Mouse (Mus musculus): ENCODE measurements at regions not wholly inside any gene's neighbourhood (a gene's known extent, or its start where the extent isn't known, plus 50 kb on each side); places are given as distances from the start of the nearest gene placed in this dataset.
"Not testable (repeated sequence)": the region's sequence is repeated elsewhere in the genome, so short reads cannot be mapped to it uniquely, and the experiment has no call there.

DNA sequence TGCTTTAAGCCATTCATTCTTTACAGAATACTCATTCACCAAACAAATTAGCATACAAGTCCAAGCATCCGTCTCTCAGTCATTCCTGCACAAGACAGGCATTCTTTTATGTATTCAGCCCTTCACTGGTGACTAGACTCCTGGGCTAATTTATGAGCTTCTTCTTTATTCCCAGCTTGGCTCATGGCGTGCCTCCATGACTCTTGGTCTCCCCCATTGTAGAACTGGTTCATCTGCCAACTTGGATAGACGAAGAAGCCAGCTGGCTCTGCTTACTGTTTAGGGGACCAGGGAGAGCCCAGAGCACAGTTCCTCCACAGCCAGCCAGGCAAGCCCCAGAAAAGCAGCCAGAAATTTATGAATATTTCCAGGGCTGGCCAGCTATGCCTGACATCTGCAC lies 421.2 kb upstream of the N6amt1 start:
- no peak for DNase-seq (ENCODE audit: low spot score)

DNA sequence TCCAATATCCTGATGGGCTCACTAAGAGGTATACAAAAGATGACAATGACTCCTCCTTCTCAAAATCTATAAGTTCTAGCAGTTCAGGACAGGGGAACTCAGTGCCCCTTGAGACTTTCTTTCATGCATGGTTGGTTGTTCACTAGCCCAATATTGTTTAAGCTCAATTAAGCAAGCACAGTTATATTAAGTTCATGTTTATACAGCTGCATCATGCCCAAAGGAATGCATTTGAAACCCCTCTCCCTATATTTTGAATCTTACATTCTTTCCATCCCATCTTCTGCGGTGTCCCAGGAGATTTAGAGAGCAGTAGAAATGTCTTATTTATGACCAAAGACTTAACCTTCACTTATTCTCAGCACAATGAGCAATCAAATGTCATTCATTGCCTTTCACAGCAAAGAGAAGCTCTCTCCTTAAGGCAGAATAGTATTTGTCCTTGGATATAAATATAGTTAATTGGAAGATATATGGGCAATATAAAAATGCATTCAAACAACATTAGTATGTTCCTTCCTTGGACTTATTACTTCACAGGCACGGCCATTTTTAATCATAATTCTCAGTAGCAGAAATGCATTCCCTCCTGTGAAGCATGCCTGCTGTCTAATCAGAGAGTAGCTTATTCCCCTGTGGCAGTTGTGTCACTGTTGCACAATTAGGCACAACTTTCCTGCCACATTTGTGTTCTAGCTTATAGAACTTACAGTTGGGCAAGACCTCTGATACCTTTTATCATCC lies 455.8 kb upstream of the N6amt1 start:
- DNase-seq (ENCODE audit: low spot score), result no peak

DNA sequence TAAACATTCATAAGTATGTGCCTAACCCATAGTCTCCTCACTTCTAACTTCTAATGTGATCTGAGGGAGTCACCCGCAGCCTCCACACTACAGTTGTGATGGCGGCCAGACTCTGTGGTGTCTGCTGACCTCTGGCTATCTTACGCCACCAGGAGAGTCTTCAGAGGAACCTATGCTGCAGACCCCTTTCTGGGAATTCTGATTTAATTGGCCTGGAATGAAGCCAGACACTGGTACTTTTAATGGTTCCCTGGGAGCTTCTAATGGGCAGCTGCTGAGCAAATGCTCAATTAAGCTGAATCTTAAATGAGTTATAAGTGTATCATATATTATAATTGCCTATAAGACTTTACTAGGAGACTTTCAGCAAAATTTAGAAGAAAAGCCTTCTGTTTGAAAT lies 459.0 kb upstream of the N6amt1 start:
- no peak for DNase-seq (ENCODE audit: low spot score)

DNA sequence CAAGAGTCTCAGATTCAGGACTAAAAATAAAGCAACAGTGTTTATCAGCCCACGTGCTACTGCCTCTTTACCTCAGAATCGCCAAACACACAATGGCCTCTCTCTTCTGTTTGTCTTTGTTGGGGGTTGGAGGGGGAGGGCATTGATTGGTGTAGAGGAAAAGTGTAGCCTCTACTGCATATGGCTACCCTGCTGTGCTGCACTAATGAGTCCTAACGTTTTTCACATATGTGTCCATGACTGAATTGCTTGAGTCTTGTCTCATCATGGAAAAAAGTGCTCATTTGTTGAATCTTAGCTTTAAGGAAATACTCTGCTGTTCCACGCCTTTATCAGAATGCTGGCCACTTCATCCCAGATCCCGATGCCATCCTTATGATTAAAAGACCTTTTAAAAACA lies 459.7 kb upstream of the N6amt1 start:
- no peak for DNase-seq (ENCODE audit: low spot score)

DNA sequence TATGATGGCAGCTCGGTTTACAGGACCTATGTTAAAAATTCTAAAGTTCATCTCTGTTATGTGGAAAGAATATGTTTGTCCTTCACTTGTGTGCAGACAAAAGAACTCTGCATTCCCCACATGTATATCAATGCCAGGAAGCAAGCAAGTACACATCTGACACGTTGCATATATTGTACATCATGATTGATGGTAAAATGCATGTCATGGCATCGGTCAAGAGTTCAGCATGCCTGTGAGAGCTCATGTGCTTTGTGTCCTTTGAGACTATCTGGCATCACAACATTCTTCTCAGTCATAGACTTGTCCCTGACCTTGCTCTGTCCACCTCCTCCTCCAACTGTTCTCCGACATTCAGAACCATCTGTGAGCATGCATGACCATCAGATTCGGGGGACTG lies 465.6 kb upstream of the N6amt1 start:
- no peak for DNase-seq (ENCODE audit: low spot score)

DNA sequence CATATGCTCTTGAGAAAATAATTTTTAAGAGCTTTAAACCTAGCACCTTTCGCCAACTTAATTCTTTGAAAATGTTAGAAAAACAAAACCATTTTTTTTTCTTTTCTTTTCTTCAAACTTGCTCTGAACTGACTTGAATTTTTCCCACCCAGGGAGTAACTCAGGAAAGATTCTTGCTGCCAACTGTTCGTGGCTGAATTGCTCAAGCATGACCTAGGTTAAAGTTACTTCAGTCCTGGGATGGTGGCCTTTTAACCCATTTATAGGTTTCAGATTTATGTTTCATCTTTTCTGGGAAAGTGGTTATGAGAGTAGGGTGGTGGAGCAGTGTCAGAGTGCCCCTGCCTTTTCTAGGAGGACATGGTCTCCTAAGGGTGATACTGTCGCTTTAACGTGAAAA lies 466.4 kb upstream of the N6amt1 start:
- DNase-seq (ENCODE audit: low spot score), result no peak

DNA sequence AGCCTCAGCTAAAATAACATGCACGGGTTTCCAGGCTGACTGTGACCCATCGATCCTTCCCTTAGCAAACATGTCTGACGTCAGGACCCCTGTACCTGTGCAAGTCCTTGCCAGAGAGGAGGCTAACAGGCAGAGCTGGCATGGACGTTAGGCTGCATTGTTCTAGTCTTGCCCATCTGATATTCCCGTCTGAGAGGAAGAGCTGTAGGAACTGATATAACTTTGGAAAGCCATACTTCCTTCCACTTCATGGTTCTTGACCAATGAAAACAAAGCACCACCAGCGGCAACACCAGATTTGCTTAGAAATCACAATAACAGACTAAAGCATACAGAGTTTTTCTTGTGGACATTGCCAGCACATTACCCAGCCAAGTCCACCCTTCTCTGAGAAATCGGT lies 470.1 kb upstream of the N6amt1 start:
- DNase-seq (ENCODE audit: low spot score), result no peak

DNA sequence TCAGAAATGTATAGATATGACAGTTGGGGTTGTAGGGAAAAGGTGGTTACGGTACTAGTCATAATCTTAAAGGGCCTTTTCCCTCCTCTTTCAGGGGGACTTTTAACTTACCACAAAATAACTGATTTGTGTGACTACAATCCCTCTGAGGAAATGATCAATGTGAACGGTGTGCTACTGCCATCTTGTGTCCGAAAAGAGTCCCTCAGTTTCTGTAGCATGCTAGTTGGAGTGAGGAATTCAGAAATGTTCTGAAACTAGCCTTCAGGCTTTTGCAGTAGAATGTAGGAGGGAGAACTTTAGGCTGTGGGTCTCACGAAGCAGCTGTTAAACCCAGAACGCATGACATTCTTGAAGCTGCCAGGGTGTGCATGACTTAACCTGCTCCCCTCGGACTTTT lies 471.5 kb upstream of the N6amt1 start:
- DNase-seq (ENCODE audit: low spot score), result no peak

DNA sequence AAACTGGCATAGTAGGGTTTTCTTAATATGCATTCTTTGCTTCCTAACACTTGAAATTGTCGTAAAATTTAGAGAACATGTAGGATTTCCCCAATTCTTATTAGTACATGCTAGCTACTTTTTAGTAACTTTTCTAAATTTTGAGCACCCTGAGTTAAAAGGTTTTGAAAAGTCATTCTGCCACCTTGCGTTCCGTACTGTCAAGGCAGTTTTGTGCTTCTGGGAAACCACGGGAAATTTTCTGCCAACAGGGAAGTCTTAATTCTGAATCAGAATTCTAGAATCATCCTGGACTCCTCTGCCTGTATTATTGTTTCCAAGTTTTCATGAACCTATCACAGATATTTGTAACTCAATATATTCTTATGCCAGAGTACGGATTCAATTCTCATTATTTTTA lies 472.4 kb upstream of the N6amt1 start:
- DNase-seq (ENCODE audit: low spot score), result no peak

DNA sequence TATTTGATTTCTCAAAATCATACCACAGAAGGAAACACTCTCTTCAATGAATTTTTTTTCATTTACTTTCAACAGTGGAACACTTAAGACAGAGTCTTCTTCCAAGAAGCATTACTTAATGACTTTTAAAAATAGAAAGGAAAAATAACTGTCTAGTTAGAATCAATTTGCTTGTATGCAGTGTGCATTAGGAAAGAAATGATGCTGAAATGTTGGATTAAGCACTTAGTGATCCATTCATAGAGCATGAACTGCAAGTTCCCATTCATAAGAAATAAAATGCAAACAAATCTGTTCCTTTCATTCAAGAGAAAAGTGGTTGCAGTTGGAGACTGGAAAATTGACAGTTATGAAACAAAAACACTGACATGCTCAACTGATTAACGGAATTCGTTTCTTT lies 493.2 kb upstream of the N6amt1 start:
- no peak for DNase-seq (ENCODE audit: low spot score)

DNA sequence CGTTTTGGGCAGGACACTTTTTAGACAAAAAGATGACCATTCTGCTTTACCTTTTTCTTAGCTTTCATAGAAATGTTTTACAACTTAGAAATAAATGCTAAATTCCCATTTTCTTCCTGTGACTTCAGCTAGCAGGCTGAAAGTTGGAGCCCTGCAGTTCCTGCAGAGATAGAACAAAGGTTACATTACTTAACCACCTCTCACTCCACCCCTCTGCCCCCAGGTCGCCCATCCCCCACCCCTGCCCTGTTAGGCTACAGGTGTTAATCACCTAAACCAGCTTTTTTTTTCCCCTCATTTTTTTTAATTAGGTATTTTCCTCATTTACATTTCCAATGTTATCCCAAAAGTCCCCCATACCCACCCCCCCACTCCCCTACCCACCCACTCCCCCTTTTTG lies 498.1 kb upstream of the N6amt1 start:
- DNase-seq (ENCODE audit: low spot score), result no peak

DNA sequence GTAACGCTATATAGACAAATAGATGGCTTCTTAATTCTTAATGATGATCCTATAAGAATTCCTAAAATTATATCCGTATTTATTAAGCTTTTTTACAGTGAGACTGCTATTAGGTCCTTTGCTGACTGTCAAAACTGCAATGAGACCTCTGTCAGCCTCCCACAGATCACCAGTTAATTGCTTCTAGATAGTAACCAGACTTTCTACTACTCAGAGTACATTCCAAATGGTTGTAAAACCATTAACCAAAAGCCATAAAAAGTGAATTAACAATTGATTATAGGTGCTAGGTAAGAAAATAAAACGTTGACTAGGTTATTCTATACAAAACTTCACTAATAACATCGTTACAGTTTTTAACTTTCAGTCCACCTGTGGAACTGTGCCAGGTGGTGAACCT lies 498.7 kb upstream of the N6amt1 start:
- DNase-seq (ENCODE audit: low spot score), result no peak

DNA sequence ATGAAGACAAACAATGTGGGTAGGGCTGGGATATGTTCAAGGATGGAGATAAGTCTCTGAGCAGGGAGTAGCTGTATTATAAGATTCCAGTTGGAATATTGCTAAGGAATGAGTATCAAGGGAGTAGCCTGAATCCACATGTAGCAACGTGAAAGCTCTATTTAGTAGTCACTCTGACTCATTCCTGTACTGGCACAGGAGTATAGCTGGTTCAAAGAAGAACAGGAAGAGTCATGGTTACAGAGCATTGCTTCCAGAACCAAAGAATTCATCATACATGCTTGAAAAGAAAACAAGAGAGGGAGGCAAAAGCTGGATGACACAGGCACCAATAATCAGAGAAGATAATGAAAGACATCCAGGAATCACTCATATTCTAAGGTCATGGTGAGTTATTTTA lies 500.6 kb upstream of the N6amt1 start:
- no peak for DNase-seq (ENCODE audit: low spot score)

DNA sequence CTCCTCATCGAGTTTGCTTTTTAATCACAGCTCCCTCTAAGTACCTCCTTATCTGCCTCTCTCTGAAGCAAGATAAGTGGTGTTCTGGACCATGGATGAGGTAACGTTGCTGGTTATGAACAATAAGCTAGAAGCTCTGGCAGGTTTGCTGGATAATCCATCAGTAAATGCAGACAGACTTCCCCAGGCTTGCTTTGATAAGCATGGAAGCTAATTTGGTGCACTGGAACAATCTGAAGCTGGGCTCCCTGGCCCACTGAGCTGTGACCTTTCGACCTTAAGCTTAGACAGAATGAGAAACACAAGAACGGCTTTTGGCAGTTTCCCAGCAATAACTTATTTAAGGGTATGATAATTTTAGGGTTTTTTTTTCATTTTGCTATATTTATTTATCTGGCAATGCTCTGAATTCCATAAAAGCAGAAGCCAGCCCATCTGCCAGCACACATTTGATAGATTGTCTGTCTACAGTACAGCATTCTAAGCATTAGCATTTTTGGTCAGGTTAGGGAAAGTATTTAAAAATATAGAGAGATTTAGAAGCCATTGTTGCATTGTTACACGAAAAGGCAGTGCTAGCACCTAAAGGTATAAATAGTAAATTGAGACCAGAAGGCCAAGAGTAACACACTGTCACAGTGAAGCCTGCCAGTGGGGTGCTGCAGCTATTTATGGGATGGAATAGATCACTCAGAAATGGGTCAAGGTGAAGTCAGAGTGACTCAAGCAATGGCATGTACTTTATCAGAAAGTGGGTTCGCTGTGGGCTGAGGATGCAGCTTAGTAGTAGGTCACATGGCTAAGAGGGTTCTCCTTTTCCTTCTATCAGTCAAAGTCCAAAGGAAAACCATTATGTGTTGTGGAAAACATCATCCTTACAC lies 515.3 kb upstream of the N6amt1 start:
- DNase-seq (ENCODE audit: low spot score), result no peak

DNA sequence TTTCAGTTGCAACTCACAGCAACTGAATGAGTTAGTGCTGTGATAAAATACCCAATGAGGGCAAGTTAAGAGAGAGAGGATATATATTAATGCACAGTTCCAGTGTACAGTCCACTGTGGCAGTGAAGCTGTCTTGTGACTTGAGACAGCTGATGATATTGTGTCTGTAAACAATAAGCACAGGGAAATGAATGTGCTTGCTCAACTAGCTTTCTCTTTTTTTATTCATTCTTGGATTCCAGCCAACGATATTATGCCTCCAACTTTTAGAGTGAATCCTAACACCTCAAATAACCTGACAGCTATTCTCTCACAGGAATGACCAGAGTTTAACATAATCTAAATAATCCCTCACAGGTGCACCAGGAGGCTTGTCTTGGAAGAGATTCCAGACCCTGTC lies 526.3 kb upstream of the N6amt1 start:
- DNase-seq (ENCODE audit: low spot score), result no peak

DNA sequence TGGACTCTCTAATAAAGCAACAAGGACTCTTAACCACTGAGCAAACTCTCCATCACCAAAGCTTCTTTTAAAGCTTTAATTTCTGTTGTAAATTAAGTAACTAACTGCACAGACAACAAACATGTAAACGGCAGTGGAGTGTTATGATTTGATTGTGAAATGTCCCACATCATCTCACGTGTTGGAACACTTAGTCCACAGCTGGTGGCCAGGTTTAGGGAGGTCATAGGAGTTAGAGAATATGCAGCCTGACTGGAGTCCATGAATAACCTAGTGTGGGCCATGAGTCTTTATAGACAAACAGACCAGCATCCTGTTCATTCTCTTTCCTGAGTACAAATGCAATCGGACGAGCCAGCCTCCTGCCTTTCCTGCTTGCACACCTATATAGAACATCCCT lies 527.3 kb upstream of the N6amt1 start:
- DNase-seq (ENCODE audit: low spot score), result no peak

DNA sequence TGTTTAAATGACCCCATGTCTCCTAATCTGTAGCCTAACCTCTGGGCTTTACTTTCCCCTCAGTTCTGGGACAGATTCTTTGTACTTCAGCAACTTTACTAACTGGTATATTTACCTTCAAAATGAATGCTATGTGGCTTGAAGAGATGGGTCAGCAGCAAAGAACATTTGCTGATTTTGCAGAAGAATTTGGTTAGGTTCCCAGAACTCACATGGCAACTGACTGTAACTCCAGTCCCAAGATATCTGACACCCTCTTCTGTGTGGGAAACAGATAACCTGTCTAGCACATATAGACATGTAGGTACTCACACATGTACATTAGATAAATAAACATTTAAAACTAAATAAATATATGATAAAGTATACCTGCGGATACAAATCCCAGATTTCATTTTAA lies 530.5 kb upstream of the N6amt1 start:
- no peak for DNase-seq (ENCODE audit: low spot score)

DNA sequence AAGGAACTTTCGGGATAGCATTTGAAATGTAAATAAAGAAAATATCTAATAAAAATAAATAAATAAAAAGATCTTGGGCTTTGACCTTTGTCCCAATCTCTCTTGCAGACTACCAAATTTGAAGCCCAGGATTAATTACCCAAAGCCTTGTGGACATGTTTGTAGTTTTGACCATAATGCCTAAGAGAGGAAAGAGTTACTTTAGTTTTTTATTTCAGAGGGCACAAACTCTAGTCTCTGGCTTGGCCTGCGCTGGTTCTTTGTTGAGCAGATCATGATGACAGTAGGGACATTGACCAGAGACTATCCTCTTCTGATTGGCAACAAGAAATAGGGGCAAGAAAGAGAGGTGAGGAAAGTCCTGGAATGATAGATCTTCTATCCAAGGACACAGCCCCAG lies 532.4 kb upstream of the N6amt1 start:
- no peak for DNase-seq (ENCODE audit: low spot score)

DNA sequence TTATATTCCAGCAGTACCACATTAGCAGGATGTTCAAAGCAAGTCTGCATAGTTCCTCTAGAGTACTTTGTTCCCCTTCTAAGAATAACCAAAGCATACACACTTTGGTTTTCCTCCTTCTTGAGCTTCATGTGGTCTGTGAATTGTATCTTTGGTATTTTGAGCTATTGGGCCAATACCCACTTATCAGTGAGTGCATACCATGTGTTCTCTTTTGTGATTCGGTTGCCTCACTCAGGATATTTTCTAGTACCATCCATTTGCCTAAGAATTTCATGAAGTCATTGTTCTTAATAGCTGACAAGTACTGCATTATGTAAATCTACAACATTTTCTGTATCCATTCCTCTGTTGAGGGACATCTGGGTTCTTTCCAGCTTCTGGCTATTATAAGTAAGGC lies 535.3 kb upstream of the N6amt1 start:
- DNase-seq (ENCODE audit: low spot score), result not testable (repeated sequence)

DNA sequence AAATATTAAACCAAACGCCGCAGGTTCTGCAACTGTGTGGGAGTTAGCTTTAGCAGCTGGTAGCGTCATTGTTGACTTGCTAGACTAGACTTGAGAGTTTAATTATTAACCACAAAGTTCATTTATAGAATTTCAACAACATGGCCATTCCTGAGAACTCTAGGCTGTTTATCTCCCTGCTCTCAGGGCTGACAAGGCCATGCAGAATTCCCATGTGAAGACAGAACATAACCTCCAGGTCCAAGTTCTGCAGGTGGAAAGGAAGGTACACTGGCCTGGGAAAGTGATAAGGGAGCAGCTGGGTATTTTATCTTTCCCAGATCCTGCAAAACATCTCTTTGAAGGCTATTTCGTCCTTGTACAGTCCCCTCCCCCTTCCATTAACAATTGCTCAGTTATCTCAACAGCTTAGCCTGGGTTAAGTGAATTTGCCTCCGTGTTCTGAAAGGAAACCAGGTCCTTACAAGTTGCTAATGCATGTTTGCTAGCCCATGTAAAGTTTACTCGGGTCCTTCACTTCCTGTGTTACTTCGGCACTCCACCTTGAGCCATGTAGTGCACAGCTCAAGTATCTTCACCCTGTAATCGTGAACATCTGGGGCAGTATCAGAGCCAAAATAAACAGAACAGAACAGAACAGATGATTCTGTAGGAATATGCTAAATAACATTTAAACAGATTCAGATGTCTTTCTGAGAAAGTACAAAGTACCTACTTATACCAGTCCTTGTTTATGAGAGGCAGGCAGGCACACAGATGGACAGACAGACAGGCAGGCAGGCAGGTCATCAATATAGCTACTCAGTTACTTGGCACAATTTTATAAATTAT lies 537.0 kb upstream of the N6amt1 start:
- no peak for DNase-seq (ENCODE audit: low spot score)

DNA sequence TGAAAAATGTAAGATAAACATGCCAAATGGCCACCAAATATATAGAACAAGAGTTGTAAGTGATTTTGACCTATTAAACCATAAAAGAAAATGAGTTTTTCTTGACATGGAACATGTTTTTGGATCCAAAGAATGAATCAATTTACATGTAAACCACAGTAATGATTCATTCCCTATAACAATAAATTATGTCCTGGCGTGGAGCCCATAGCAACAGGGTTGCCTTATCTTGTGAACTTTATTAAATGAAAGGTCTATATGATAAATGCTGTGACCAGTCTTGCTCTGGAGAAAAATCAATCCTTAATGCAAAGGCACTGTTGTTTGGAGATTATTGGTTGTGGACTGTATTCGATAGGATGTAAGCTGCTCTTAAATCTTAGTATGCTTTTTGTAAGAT lies 538.0 kb upstream of the N6amt1 start:
- DNase-seq (ENCODE audit: low spot score), result no peak

DNA sequence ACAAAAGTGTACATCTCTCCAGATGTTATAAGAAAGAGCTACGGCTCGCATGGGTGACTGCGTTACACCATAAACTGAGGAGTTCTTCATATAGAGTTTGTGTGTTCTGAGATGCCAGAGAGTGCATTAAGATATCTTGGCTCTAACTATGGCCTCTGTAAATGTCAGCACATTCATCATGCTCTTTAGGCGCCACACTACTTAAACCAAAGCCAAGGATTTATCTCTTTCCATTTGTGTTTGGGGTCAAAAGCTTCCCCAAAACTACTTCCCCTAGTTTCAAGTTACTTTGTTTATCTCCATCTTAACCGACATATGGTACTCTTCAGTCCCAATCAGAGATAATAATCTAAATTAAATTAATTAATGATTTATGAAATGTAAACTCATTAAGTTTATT lies 541.3 kb upstream of the N6amt1 start:
- no peak for DNase-seq (ENCODE audit: low spot score)

Measured in urinary bladder, adult 2 months (tissue).